Mouse (Mus musculus) MEL (cell line): Measurements from ENCODE around the gene Plin4. TPM values are rescaled to one million over a fixed set of nuclear protein-coding genes. Genes with fewer than 3 reads are reported as not detected.

Source experiments
- DNase-seq: peaks from one replicate; pipeline ENCODE4 v3.0.0; 2011; ENCODE audit warnings: low read depth, low spot score
- H3K27ac ChIP-seq: 2 replicates; pipeline ENCODE4 v1.5.1; 2012; ENCODE audit warnings: low read depth, mild to moderate bottlenecking, control low read depth, low read length, moderate library complexity; ENCODE audit not compliant: control insufficient read depth
- H3K27me3 ChIP-seq, 2 experiments: fragments of 150-350 bp in 1 of 2; sonication (generic) in 1 of 2; 2 replicates each; pipeline ENCODE4 v1.6.1; 2012; ENCODE audit warnings: low read length in 2 of 2, mild to moderate bottlenecking in 2 of 2, improper control_type of control experiment in 1 of 2, moderate library complexity in 1 of 2; ENCODE audit not compliant: insufficient read depth in 2 of 2, control insufficient read depth in 1 of 2
- H3K36me3 ChIP-seq, 2 experiments: 2 replicates each; pipeline ENCODE4 v1.6.1; 2012 to 2014; ENCODE audit warnings: low read length in 2 of 2, improper control_type of control experiment in 1 of 2, inconsistent platforms in 1 of 2, mild to moderate bottlenecking in 1 of 2; ENCODE audit not compliant: insufficient read depth in 2 of 2, control insufficient read depth in 1 of 2
- H3K4me1 ChIP-seq, 2 experiments: fragments of 150-350 bp in 1 of 2; sonication (generic) in 1 of 2; 2 replicates each; pipeline ENCODE4 v1.6.1; 2012; ENCODE audit warnings: low read length in 2 of 2, improper control_type of control experiment in 1 of 2, mild to moderate bottlenecking in 1 of 2; ENCODE audit not compliant: insufficient read depth in 2 of 2, control insufficient read depth in 1 of 2
- H3K4me3 ChIP-seq, 2 experiments: fragments of 150-350 bp in 1 of 2; sonication (generic) in 1 of 2; 2 replicates each; pipeline ENCODE4 v1.5.1; 2012; ENCODE audit warnings: low read depth in 2 of 2, low read length in 2 of 2, mild to moderate bottlenecking in 2 of 2, moderate library complexity in 2 of 2, control low read depth in 1 of 2, improper control_type of control experiment in 1 of 2; ENCODE audit not compliant: control insufficient read depth in 1 of 2, insufficient read depth in 1 of 2
- H3K79me2 ChIP-seq: 2 replicates; pipeline ENCODE4 v1.6.1; 2012; ENCODE audit warnings: mild to moderate bottlenecking, low read length, moderate library complexity; ENCODE audit not compliant: control insufficient read depth, poor library complexity, insufficient read depth
- H3K9ac ChIP-seq: 2 replicates; pipeline ENCODE4 v1.6.1; 2012; ENCODE audit warnings: low read depth, mild to moderate bottlenecking, control low read depth, low read length, moderate library complexity; ENCODE audit not compliant: control insufficient read depth, poor library complexity, severe bottlenecking
- H3K9me3 ChIP-seq: fragments of 150-350 bp; sonication (generic); replicated peaks from 2 replicates; pipeline ENCODE4 v1.6.1; 2012; ENCODE audit warnings: mild to moderate bottlenecking, low read length, improper control_type of control experiment, moderate library complexity; ENCODE audit not compliant: insufficient read depth
- BHLHE40 ChIP-seq: IDR thresholded peaks from 2 replicates; pipeline ENCODE4 v1.6.1; 2012; ENCODE audit warnings: low read depth, mild to moderate bottlenecking, inconsistent platforms, low read length, improper control_type of control experiment, borderline replicate concordance
- ELF1 ChIP-seq: IDR thresholded peaks from 2 replicates; pipeline ENCODE4 v1.6.1; 2014; ENCODE audit warnings: low read depth, mild to moderate bottlenecking, inconsistent platforms, low read length, improper control_type of control experiment, moderate library complexity
- HCFC1 ChIP-seq: IDR thresholded peaks from 2 replicates; pipeline ENCODE4 v1.6.1; 2012; ENCODE audit warnings: low read depth, mild to moderate bottlenecking, inconsistent platforms, low read length, improper control_type of control experiment, moderate library complexity
- MAX ChIP-seq: IDR thresholded peaks from 2 replicates; pipeline ENCODE4 v1.6.1; 2011; ENCODE audit warnings: low read length, improper control_type of control experiment
- MXI1 ChIP-seq: IDR thresholded peaks from 2 replicates; pipeline ENCODE4 v1.6.1; 2011; ENCODE audit warnings: mild to moderate bottlenecking, low read depth, low read length, improper control_type of control experiment
- POLR2AphosphoS2 ChIP-seq: IDR thresholded peaks from 2 replicates; pipeline ENCODE4 v1.6.1; 2011; ENCODE audit warnings: low read length, improper control_type of control experiment
- RAD21 ChIP-seq: IDR thresholded peaks from 2 replicates; pipeline ENCODE4 v1.6.1; 2011; ENCODE audit warnings: mild to moderate bottlenecking, low read depth, low read length, improper control_type of control experiment
- ZC3H11A ChIP-seq: IDR thresholded peaks from 2 replicates; pipeline ENCODE4 v1.6.1; 2012; ENCODE audit warnings: low read depth, mild to moderate bottlenecking, inconsistent platforms, low read length, improper control_type of control experiment
- ZMIZ1 ChIP-seq: IDR thresholded peaks from 2 replicates; pipeline ENCODE4 v1.6.1; 2012; ENCODE audit warnings: low read depth, mild to moderate bottlenecking, inconsistent platforms, low read length, improper control_type of control experiment, moderate library complexity
- ZNF384 ChIP-seq: IDR thresholded peaks from 2 replicates; pipeline ENCODE4 v1.6.1; 2012; ENCODE audit warnings: low read depth, mild to moderate bottlenecking, inconsistent platforms, low read length, improper control_type of control experiment
- polyA plus RNA-seq, 2 experiments: library from polyadenylated mRNA; stranded (reverse) in 1 of 2; unstranded in 1 of 2; fragments of >175 nt in 1 of 2; fragments of >200 nt in 1 of 2; gene quantifications; 2 replicates each; pipeline versions ENCODE4 v1.2.1 to v1.2.4; 2012; ENCODE audit warnings: low replicate concordance in 2 of 2, low read depth in 1 of 2; ENCODE audit not compliant: insufficient read length in 2 of 2, insufficient read depth in 1 of 2, missing spikeins in 1 of 2
- total RNA-seq: library from RNA; depleted of rRNA; stranded (reverse); fragments of 300-350 nt; gene quantifications from 2 replicates; pipeline ENCODE4 v1.2.3, GENCODE M21; 2012

Plin4 gene
- total and polyA plus RNA-seq, 3 experiments: 0.07 to 0.08 TPM; not detected in 1

GRCm38 (mm10) chr17:56092312-56092711, 17.3 kb downstream of the Plin4 start:
- peaks cover 0 to 3% of the 10 kb centered on the region in 2 experiments; a peak in 2 of 4 replicates for H3K36me3 ChIP-seq

GRCm38 (mm10) chr17:56080781-56081585, 28.6 kb downstream of the Plin4 start:
- Histone ChIP-seq H3K36me3 (peaks cover 0 to 8% of the 10 kb centered on the region in 2 experiments; a peak in 2 of 4 replicates), H3K9me3 (no peaks in the 10 kb centered on the region), H3K79me2 (peaks cover 17% of the 10 kb centered on the region), H3K9ac (peak overlapping the region; percentile 82), H3K27me3 (no peaks in the 10 kb centered on the region), H3K4me3 (peak overlapping the region; percentile 63 to 98; a peak in 3 of 4 replicates), H3K27ac (no peak overlapping the region), H3K4me1 (peaks cover 0 to 13% of the 10 kb centered on the region in 2 experiments; a peak in 3 of 4 replicates)
- DNase-seq: peak; percentile 65
- no peak for TF ChIP-seq ZMIZ1
- TF ChIP-seq ZC3H11A: no peak
- TF ChIP-seq HCFC1: 0 out of 2 replicates have a peak, but pooled peaks have one; percentile 48
- TF ChIP-seq ELF1: peak; percentile 35; the same call in 1 of the 2 replicates
- no peak for TF ChIP-seq RAD21

More at GRCm38 (mm10) chr17:56092312-56092711, 17.3 kb downstream of the Plin4 start:
- no peaks in the 10 kb centered on the region for H3K27me3 ChIP-seq
- no peak overlapping the region for H3K4me3 ChIP-seq
- no peak overlapping the region for H3K9ac ChIP-seq
- no peak overlapping the region for H3K27ac ChIP-seq
- no peaks in the 10 kb centered on the region for H3K79me2 ChIP-seq
- H3K4me1 ChIP-seq: no peaks in the 10 kb centered on the region
- DNase-seq: no peak
- TF ChIP-seq BHLHE40 (no peak), ZNF384 (peak; percentile 96), POLR2AphosphoS2 (no peak)
- no peaks in the 10 kb centered on the region for H3K9me3 ChIP-seq

GRCm38 (mm10) chr17:56079921-56080320, 29.7 kb downstream of the Plin4 start:
- H3K79me2 ChIP-seq: peaks cover 17% of the 10 kb centered on the region
- peak overlapping the region; percentile 82 for H3K9ac ChIP-seq
- no peak overlapping the region for H3K27ac ChIP-seq
- H3K4me3 ChIP-seq: peak overlapping the region; percentile 63 to 98
- peaks cover 0 to 19% of the 10 kb centered on the region in 2 experiments; a peak in 3 of 4 replicates for H3K4me1 ChIP-seq
- peaks cover 0 to 10% of the 10 kb centered on the region in 2 experiments; a peak in 2 of 4 replicates for H3K36me3 ChIP-seq
- peak; percentile 59 for TF ChIP-seq MXI1
- TF ChIP-seq MAX: no peak; the same call in 1 of the 2 replicates
- no peak for DNase-seq
- H3K9me3 ChIP-seq: no peaks in the 10 kb centered on the region
- H3K27me3 ChIP-seq: no peaks in the 10 kb centered on the region
